Mouse (Mus musculus) bone marrow macrophage, adult 2 months (primary cell): ENCODE measurements around the gene Mfsd4b1.

Source experiments
- CTCF ChIP-seq: IDR thresholded peaks from 2 replicates; pipeline ENCODE4 v1.5.1; 2012; ENCODE audit warnings: low read depth, mild to moderate bottlenecking, low read length, moderate library complexity
- POLR2A ChIP-seq: IDR thresholded peaks from 2 replicates; pipeline ENCODE4 v1.6.1; 2012; ENCODE audit warnings: mild to moderate bottlenecking, low read depth, low read length, borderline replicate concordance

DNA sequence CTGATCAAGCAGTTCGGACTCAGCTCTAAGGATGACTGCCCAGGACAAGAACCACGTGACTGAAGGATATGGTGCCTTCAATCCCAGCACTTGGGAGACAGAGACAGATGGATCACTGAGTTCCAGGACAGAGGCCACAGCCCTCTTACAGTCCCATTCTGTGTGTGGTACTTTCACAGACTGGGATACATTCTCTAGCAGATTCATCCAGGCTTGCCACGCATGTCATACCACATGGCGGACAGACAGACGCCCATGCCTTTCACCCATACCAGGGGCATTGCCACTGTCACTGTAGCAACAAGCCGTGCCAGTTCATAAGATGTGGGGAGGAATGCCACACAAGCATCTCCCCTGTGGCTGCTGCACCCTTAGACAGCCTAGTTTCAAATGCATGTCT lies 5.6 kb upstream of the Mfsd4b1 start:
- TF ChIP-seq CTCF: no peak
- no peak for TF ChIP-seq POLR2A
